Mouse (Mus musculus) liver, adult 2 months (tissue): ENCODE data around the gene Itgae. TPM values are rescaled to one million over a fixed set of nuclear protein-coding genes. Genes with fewer than 3 reads are reported as not detected.

Experiments
- DNase-seq: peaks from one replicate; pipeline ENCODE4 v3.0.0-alpha.2; 2011; ENCODE audit warnings: low read depth, low spot score; ENCODE audit errors: extremely low read depth
- H3K27ac ChIP-seq: fragments of 200-500 bp; replicated peaks from 2 replicates; pipeline ENCODE4 v1.5.1; 2012; ENCODE audit warnings: low read depth, mild to moderate bottlenecking, control low read depth, inconsistent platforms, low read length; ENCODE audit not compliant: insufficient read depth
- H3K27me3 ChIP-seq: fragments of 200-500 bp; 2 replicates; pipeline ENCODE4 v1.6.1; 2012; ENCODE audit warnings: mild to moderate bottlenecking, moderate library complexity, low read length, inconsistent platforms; ENCODE audit not compliant: control insufficient read depth, insufficient read depth
- H3K36me3 ChIP-seq: fragments of 200-500 bp; 2 replicates; pipeline ENCODE4 v1.6.1; 2012; ENCODE audit warnings: low read length, inconsistent platforms; ENCODE audit not compliant: control insufficient read depth, insufficient read depth
- H3K4me1 ChIP-seq: fragments of 200-500 bp; 2 replicates; pipeline ENCODE4 v1.6.1; 2011; ENCODE audit warnings: low read length; ENCODE audit not compliant: control insufficient read depth, insufficient read depth
- H3K4me3 ChIP-seq: fragments of 200-500 bp; 2 replicates; pipeline ENCODE4 v1.5.1; 2011; ENCODE audit warnings: low read depth, mild to moderate bottlenecking, control low read depth, low read length, moderate library complexity; ENCODE audit not compliant: insufficient read depth
- H3K79me2 ChIP-seq: fragments of 200-500 bp; 2 replicates; pipeline ENCODE4 v1.6.1; 2012; ENCODE audit warnings: inconsistent platforms, mild to moderate bottlenecking, low read length, moderate library complexity; ENCODE audit not compliant: control insufficient read depth, insufficient read depth
- H3K9ac ChIP-seq: fragments of 200-500 bp; 2 replicates; pipeline ENCODE4 v1.6.1; 2012; ENCODE audit warnings: low read depth, mild to moderate bottlenecking, control low read depth, inconsistent platforms, low read length
- CTCF ChIP-seq: fragments of 200-500 bp; IDR thresholded peaks from 2 replicates; pipeline ENCODE4 v1.5.1; 2011; ENCODE audit warnings: low read depth, low read length, control low read depth
- POLR2A ChIP-seq: fragments of 200-500 bp; IDR thresholded peaks from 2 replicates; pipeline ENCODE4 v1.6.1; 2011; ENCODE audit warnings: low read length, control low read depth; ENCODE audit not compliant: insufficient read depth; ENCODE audit errors: extremely low read depth
- WGBS: fragments of 180-500 bp; shearing (Covaris S2); methylation state at CpG from one replicate; pipeline ENCODE4 v1.1.7; 2018; 5-methylcytosine and 5-hydroxymethylcytosine counted together
- polyA plus RNA-seq: library from polyadenylated mRNA; depleted of rRNA; stranded (reverse); fragments of >200 nt; gene quantifications from 2 replicates; pipeline ENCODE4 v1.2.3, GENCODE M21; 2012
- total RNA-seq: library from RNA; depleted of rRNA; stranded (reverse); fragments of >200 nt; gene quantifications from 2 replicates; pipeline ENCODE4 v1.2.3, GENCODE M21; 2014

Itgae gene
- total and polyA plus RNA-seq, 2 experiments, result 0.17 to 0.18 TPM

DNA sequence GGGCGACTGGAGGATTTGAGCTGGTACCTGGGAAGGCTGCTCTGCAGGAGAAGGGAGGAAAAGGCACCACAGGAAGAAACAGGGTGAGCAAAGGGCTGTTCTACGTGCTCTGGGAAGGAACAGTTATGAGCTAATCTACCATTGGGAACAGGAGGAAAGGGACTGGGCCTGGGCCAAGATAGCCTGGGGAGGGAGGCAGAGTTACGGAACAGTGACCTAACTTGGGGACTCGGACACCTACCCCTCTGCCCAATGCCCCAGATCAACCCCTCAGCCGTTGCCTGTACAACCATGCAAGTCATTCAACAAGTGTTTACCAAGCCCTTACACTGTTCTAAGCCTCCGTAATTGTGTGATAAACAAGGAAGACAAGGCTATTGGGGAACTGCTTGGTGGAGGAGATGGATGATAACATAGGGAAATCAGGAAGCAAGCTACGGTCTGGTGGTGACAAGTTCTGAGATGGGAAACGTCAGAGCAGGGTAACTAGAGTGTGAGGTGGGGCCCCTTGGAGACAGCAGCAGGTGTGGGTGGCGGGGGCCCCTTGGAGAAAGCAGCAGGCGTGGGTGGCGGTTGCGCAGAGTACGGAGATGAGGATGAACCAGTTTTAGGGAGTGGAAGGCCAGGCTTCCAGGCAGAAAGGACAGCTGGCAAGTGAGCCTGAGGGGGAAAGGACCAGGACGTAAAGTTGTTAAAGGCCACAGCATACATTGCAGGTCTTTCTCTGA is 18.7 kb downstream of the Itgae start:
- DNase-seq, result no peak
- H3K36me3 ChIP-seq, result no peaks in the 10 kb centered on the region
- H3K27me3 ChIP-seq, result no peaks in the 10 kb centered on the region
- 77% methylated on average over 14 of the region's 14 CpGs for WGBS
- no peak for TF ChIP-seq CTCF
- TF ChIP-seq POLR2A, result no peak
- no peak overlapping the region for H3K9ac ChIP-seq
- H3K27ac ChIP-seq, result peak overlapping the region; percentile 42; the same call in 1 of the 2 replicates
- no peaks in the 10 kb centered on the region; the same call in 1 of the 2 replicates for H3K4me1 ChIP-seq
- no peak overlapping the region for H3K4me3 ChIP-seq
- no peaks in the 10 kb centered on the region for H3K79me2 ChIP-seq

DNA sequence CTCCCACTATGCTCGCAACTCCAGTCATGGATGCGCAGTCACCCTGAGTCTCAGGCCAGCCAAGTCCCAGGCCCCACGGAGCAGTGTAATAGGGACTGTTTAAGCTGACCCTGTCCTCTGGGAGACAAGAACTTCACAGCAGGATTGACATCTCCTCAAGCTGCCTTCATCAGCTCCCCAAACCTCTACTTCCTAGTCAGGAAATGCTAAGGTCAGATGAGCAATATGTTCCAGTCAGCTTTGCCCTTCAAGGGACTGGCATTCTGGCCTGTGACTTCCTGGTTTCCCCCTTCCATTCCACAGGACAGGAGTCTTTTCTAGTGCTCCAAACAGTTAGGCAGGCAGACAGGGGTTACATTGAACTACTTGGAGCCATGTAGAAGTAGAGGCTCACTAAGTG is 19.6 kb downstream of the Itgae start:
- Histone ChIP-seq H3K4me1 (no peaks in the 10 kb centered on the region; the same call in 1 of the 2 replicates), H3K9ac (no peak overlapping the region), H3K4me3 (no peak overlapping the region), H3K27me3 (no peaks in the 10 kb centered on the region), H3K27ac (no peak overlapping the region), H3K36me3 (no peaks in the 10 kb centered on the region), H3K79me2 (no peaks in the 10 kb centered on the region)
- 81% methylated on average over 3 of the region's 3 CpGs for WGBS
- TF ChIP-seq CTCF, result no peak
- TF ChIP-seq POLR2A, result no peak
- no peak for DNase-seq

DNA sequence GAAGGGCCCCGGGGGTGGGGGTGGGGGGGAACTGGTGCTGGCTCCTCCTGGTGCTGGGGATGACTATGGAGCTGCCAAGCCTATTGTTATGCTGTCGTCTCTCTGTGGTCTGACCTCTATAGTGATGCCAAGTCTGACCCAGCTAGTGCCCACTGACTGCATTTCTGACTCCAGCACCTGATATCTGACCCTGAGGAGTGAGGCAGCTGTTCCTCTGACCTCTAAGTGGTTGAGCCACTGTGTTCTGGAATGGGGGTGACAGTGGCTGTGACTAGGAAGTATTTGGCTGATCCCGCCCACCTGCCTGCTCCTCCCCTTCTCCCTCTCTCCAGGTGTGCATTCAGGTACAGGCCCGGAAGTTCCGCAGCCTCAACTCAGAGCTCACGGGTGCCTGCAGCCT is 21.0 kb downstream of the Itgae start:
- no peaks in the 10 kb centered on the region for H3K79me2 ChIP-seq
- H3K27ac ChIP-seq, result no peak overlapping the region
- 82% methylated on average over 6 of the region's 6 CpGs for whole genome bisulfite sequencing
- H3K4me1 ChIP-seq, result no peaks in the 10 kb centered on the region; the same call in 1 of the 2 replicates
- H3K9ac ChIP-seq, result no peak overlapping the region
- TF ChIP-seq CTCF, result no peak
- no peak for TF ChIP-seq POLR2A
- H3K27me3 ChIP-seq, result no peaks in the 10 kb centered on the region
- H3K36me3 ChIP-seq, result no peaks in the 10 kb centered on the region
- H3K4me3 ChIP-seq, result no peak overlapping the region
- DNase-seq, result no peak

- WGBS, result 65% methylated on average over 6 of the region's 6 CpGs
- no peaks in the 10 kb centered on the region for H3K79me2 ChIP-seq
- no peak for DNase-seq
- H3K4me3 ChIP-seq, result no peak overlapping the region
- no peak overlapping the region for H3K27ac ChIP-seq
- H3K36me3 ChIP-seq, result no peaks in the 10 kb centered on the region
- no peaks in the 10 kb centered on the region for H3K27me3 ChIP-seq
- no peak overlapping the region for H3K9ac ChIP-seq
- TF ChIP-seq POLR2A (no peak), CTCF (no peak)
- H3K4me1 ChIP-seq, result no peaks in the 10 kb centered on the region
These were observed 36.1 kb downstream of the Itgae start for GRCm38 (mm10) chr11:73126495-73126894.

GRCm38 (mm10) chr11:73131020-73131419 is 40.6 kb downstream of the Itgae start:
- 43% methylated on average over 7 of the region's 7 CpGs for WGBS
- DNase-seq, result peak; percentile 26
- Histone ChIP-seq H3K4me1 (no peaks in the 10 kb centered on the region), H3K4me3 (no peak overlapping the region), H3K9ac (no peak overlapping the region), H3K27ac (no peak overlapping the region), H3K36me3 (no peaks in the 10 kb centered on the region), H3K79me2 (0 out of 2 replicates have a peak, but pooled peaks cover 3% of the 10 kb centered on the region), H3K27me3 (no peaks in the 10 kb centered on the region)
- TF ChIP-seq POLR2A, result no peak
- peak; percentile 63 for TF ChIP-seq CTCF

- Histone ChIP-seq H3K4me3 (no peak overlapping the region), H3K27ac (no peak overlapping the region), H3K36me3 (no peaks in the 10 kb centered on the region), H3K4me1 (peaks cover 4% of the 10 kb centered on the region; the same call in 1 of the 2 replicates), H3K27me3 (no peaks in the 10 kb centered on the region), H3K9ac (no peak overlapping the region), H3K79me2 (0 out of 2 replicates have a peak, but pooled peaks cover 3% of the 10 kb centered on the region)
- 74% methylated on average over 6 of the region's 6 CpGs for WGBS
- TF ChIP-seq CTCF (no peak), POLR2A (no peak)
- no peak for DNase-seq
These were observed 42.6 kb downstream of the Itgae start for GRCm38 (mm10) chr11:73132999-73133398.
